Mouse (Mus musculus) cerebellum, adult (tissue): ENCODE results near the gene Cacng2.
A peak's percentile ranks its signal among the peaks of the same experiment; 100 is the strongest.
"Not testable (repeated sequence)": the region's sequence is repeated elsewhere in the genome, so short reads cannot be mapped to it uniquely, and the experiment has no call there.

Experiments used
- ATAC-seq: cut with Nextera tagmentation; 2 replicates; pipeline ENCODE4 v1.9.2; 2017; ENCODE audit warnings: mild to moderate bottlenecking, moderate library complexity, mixed read lengths; ENCODE audit not compliant: insufficient number of reproducible peaks, low FRiP score, low TSS enrichment

Cacng2 gene

DNA sequence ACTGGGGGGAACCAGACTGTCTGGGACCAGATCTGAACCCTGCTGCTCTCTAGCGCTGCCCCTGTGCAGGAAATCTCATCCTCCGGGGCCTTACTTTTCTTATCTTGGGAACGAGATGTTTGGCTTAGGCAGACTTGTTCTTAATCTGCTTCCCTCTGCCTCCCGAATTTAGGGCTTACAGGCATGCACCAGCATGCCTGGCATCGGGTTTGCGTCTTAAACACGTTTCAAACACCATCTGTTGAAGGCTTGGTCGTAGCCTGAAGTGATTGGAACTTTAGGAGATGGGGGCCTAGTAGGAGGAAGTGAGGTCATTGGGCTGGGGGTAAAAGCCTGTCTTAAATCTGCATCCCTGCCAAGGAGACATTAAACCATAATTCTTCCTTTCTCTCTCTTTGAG, 89.9 kb downstream of the Cacng2 start:
- no peak for ATAC-seq

DNA sequence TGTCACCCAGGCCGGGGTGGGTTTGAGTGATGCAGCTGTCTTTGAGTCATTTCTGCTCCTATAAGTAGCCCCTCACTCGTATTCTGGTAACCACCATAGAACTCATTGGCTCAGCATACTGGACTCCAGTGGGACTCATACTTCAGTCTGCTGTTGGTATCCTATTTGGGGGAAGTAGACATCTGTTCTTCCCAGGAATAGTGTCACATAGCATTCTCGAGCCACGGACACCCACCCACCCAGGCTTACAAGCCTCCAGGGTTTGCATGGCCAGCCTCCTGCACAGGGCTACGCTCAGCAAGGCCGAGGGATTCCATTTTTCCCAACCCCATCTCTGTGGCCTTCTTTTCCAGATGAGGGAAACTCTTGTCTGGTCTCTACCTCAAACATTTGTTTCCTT, 93.3 kb downstream of the Cacng2 start:
- no peak for ATAC-seq

DNA sequence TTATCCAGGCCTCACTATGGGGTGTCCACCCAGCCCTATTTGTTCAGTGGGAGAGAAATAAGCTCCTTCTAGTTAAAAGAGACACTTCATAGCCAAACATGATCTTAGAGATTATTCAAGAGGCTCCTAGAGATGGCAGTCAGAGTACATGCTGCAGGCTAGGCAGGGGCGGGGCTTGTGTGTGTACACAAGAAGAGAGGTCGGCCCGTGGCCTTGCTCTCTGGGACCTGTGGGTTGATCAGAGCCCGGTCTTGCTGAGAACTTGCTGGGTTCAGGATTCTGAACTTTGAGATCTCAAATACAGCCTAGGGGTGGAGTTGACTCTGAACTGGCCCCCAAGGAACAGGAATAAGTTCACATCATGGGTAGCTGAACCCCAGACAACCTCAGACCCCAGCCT, 95.6 kb downstream of the Cacng2 start:
- no peak for ATAC-seq

DNA sequence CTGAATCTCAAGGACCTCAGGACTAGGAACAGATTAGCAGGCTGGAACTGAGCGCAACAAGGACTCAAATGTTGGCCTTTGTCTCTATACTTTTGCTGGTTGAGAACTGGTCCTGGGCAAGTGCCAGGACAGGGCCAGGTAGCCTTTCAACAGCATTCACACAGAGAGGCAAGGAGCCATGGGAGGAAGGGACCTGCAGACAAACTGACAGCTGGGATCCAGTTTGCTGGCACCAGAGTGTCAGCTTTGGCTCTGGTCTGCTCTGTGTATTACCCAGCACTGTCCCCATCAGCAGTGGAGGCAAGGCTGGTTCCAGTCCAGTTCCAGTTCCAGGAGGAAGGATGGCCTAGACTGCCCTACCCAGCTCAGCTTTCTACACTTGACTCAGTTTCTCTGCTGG, 105.8 kb downstream of the Cacng2 start:
- ATAC-seq, result no peak

DNA sequence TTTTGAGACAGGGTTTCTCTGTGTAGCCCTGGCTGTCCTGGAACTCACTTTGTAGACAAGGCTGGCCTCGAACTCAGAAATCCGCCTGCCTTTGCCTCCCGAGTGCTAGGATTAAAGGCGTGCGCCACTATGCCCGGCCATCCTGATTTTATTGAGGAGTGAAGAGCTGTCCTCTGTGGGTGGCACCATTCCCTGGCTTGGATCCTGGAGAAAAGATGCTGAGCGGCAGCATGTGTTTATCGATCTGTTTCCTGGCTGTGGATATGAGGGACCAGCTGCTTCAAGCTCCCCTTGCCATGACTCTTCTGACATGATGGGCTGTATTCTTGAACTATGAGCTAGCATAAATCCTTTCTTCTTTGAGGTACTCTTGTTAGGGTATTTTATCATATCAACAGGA, 111.6 kb downstream of the Cacng2 start:
- not testable (repeated sequence) for ATAC-seq

DNA sequence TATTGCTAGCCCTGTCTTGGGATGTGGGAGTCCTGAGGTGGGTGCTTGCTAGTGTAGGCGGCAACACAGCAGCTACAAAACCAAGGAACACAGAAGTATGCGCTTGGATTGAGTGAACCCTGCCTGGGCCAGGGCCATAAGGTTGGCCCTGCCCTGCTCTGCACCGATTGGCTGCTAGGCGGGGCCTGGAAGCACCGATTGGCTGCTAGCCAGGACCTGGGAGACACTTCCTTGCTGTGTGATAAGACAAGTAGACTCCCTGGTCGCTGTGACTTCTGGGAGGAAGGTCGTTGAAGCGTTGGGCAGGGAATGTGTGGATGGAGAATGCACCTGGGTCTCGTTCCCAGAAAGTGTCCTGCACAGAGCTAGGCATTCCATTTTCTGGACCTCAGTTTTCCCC, 115.9 kb downstream of the Cacng2 start:
- peak; percentile 46; the same call in 1 of the 2 replicates for ATAC-seq

DNA sequence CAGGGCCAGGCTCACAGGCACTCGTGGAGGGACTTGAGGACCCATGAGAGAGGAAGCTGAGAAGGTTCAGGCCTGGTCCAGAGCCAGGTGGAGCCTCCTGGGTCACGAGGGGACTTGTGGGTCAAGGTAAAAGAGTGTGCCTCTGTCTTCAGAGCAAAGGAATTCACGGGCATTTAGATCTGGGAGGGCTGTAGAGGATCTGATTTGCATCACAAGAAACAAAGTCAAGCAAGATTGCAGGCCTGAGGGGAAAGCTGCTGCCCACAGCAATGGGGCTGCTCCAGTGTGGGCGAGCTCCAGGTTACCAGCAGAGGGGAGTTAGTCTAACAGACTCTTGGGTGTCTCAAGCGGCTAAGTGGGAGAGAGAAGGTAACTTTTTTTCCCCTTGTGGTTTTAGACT, 118.4 kb downstream of the Cacng2 start:
- no peak for ATAC-seq

DNA sequence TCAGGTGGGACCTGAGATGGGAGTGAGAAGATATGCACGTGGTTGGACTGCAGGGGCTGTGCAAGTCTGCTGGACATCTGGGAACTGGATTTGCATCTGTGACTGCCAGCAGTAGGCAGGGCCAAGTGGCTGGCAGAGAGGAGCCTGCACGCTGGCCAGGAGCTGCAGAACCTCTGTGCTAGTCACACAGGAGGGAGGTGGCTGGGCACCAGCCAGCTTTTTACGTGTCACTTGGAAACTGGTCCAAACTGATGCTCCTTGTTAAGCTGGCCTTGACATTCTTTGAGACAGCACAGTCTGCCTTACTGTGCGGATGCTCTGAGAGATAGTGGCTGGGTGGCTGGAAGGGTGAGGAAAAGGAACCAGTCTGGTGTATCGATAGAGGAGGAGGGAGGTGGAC, 131.3 kb downstream of the Cacng2 start:
- ATAC-seq, result no peak

DNA sequence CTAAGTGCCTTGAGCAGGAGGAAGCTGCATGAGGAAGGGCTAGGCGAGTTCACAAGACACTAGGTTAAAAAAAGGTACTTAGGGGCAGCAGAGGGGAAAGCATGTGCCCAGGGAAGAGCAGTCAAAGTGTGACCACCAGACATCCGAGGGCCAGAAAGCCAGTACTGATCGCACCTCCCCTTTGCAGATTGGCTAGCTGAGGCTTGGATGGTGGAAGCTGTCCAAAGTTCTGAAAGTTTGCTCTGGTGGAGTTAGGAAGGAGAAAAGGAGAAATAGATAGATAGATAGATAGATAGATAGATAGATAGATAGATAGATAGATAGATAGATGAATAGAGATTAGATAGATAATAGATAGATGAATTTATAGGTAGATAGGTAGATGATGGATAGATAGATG, 136.4 kb downstream of the Cacng2 start:
- no peak for ATAC-seq

DNA sequence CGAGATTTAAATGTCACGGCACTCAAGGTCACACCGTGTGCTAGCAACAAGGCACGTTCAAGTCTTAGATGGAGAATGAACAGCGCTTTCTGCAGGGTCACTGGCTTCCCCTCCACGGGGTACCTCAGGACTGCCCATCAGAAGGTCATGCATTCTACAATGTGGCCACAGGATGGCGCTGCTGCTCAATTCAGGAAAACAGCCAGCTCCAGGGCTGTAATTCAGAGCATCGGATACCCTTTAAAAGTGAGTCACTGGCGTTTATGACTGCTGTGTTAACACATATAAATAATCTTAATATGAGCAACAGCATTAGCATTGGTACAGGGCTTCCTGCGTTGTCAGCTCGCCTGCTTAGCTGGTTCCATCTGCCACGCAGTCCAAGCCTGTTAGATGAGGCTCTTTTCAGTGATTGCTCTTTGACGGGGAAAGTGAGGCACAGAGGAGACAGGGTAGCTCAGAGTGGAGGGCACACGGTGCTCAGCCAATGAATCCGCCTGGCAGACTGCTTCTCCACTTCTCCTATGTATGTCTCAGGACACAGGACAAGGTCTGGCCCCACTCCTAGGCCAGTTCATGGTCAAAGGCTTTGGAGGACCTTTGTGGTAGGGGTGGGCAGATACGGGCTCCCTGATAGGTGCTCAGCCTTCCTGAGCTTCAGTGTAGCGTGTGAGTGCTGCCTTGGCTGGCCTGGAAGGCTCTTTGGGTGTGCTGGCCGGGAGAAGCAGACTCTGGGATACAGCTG, 137.5 kb downstream of the Cacng2 start:
- ATAC-seq, result peak; percentile 65; the same call in 1 of the 2 replicates

DNA sequence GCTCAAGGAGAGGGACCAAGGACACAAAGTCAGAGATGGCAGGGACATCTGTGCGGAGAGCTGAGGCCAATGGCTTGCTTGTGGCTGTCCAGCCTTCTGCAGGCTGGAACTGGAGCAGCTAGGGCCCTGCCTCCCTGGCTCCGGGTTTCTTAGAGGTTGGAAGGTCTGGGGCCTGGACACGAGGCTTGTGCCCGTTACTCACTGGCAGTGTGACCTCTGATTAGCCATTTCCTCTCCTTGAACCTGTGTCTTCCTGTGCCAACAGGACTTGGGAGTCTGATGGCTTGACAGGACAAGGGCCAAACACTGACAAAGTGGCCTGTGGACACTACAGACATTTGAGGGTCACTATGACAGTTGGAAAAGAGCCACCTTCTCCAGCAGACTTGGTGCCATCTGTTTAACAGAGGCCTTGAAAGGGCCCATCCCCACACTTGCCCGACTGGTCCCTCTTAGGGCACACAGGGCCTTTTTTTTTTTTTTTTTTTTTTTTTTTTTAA, 138.6 kb downstream of the Cacng2 start:
- ATAC-seq, result no peak

DNA sequence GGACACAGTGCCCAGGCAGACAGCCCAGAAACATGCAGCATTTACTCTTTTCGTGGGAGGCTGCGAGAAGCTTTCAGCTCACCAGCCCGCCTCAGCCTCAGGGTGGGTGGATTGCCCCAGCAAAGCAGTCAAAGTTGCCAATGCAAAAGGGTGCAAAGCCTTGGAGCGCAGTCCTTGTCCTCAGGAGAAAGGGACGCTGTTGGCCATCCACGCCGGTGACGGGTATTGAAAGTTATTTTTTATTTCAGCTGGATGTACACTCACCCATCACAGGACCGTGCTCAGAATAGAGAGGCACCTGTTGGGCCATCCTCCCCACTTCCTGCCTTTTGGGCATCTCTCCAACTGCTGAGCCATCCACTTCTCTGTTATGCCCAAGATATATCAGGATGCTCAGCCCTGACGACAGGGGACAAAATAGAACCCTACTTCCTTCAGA, 140.4 kb downstream of the Cacng2 start:
- no peak for ATAC-seq

DNA sequence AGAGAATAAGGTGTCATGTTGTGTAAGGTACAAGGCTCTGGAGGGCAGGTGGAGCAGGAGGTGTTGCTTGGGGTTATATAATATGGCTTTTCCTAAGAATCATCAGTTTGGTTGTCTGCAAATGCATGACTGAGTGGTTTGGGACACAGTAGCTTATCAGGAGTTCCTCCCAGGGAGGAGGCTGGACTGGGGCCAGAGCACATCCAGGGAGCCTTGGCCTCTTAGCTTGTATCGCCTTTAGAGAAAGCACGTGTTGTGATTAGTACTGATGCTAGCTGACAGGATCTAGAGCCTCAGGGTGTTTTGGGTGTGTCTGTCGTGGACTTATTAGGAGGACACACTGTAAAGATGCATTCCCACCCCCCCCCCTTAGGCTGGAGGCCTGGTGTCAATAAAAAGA, 142.2 kb downstream of the Cacng2 start:
- no peak for ATAC-seq

DNA sequence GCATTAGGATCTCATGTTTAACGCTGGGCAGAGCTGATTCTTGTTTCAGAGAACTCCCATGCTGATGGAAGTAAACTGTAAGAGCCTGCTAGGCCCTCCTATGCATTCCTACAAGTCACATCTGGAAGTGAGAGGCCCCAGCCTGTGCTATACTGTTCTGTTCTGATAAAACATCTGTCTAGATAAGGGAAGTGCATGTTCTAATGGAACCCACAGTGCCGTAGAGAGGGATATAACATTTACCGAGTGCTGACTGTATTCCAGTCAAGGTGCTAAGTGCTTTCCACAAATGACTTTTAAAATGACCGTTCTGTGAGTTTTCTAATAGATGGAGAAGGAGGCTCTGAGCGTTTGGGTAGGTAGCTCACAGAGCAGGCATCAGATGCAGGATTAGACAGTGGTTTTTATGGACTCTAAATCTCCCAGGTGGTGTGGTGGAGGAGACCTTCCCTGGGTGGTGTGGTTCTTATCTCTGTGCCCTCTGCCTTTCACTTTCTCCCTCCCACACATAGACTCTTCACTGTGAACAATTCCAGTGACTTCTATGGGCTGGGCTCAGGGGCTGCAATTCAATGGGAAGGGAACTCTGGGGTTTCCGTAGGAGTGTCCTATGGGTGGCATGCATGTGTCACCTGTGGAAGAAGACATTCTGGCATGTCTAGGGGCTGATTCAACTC, 145.5 kb downstream of the Cacng2 start:
- ATAC-seq, result no peak

DNA sequence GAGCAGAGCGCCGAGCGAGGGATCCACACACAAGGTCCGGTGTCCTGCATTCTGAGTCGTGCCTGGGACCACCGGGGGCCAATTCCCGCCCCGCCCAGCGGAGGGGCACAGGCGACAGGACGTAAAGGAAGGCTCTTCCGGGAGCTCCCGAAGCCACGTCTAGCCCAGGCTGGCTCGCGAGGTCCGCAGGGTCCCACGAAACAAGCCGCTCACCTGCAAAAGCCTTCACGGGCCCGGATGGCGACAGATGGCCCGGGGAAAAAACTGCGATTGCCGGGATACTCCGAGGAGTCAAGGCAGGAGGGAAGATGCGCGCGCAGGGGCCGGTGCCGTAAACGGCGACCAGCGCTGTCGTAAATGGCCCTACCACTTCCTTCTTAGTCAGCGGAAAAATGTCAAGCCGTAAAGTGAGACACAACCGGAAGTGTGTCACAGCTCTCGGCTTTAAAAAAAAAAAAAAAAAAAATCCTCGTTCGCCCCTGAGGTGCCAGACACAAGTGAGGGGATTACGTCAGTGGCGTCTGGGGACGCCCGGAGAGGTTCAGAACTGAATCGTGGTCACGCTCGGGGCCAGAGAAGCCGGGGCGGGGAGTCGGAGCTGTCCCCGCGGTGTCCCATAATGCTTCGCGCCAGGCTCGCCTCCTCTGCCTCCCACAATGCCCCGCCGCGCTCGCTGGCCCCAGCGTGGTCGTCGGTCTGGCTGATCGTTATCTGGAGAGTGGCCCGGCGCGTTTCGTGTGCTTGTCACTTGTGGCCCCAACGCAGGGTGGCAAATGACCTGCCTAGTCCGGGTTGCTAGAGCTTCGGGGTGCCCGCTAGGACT, 149.1 kb downstream of the Cacng2 start, which contains the start of gene Eif3d:
Eif3d (minus strand) TSS at position 344 of the 823 bp plus-strand sequence.
- peak; percentile 87 for ATAC-seq

DNA sequence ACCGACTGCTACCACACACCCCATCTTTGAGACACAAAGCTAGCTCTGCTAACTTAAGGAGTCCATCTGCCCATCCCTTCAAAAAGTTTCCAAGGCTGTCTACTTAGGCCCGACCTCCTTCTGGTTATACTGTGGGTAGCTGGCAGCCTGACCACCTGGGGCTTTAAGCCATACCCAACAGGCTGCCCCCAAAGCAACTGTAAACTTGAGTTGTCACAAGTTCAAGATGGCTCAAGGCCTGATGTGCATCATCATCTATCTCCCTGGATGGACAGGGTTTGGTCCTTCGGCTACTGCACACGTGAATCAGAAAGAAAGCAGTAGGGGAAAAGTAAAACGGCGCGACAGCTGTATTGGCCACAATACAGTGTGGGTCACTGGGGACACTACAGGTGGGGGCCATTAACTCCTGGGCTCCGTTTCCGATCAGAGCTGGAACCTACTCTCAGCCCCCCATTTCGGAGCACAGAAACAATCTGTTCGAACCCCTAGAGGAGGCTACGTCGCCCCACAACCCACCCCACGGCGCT, 149.8 kb downstream of the Cacng2 start:
- ATAC-seq, result no peak

DNA sequence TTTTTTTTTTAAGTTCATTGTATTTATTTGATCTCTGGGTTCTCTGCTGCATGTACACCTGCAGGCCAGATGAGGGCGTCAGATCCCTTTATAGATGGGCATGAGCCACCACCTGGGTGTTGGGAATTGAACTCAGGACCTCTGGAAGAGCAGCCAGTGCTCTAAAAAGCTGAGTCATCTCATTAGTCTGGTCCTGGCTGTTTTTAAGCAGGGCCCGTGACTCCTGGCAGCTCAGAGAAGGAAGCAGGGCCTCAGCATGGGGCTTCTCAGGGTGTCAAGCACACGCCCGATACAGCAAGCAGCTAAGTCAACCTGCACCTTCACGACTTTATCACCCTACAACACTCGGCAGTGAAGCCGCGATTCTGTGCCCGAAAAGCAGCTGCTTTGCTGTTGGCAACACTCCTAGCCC, 154.7 kb downstream of the Cacng2 start:
- no peak for ATAC-seq

DNA sequence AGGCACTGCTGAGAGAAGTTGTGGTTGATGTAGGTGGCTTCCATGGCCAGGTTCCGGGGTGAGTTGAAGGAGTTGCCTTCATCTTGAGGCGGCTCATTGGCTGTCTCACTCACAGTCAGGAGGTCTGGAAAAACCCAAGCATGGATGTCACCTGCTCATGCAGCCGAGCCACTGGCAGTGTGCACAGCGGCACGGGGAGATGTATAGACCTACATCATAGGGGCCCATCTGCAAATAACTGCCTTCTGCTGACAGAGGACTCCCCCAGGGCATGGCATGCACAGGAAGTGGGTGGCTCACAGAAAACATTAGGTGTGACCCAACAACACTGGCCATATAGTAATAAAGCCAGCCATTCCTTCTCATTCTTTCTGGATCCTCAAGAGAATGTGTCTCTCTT, 157.4 kb downstream of the Cacng2 start:
- no peak for ATAC-seq

DNA sequence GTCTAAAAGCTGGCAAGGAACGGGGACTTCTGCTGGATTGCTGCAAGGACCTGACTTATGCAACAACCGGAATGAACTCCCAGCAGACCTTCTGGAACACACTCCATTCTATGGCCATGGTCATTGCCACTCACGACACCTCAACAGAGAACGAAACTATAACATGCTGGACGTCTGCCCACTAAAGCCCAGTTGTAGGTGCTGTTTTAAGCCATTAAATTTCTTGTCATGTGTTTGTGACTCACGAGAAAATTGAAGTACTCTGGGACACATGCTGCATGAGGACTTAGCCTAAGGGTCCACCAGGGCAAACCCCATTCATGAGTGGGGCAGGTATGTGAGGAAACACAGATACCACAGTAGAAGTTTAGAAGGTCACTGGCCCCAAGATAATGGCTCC, 159.1 kb downstream of the Cacng2 start:
- ATAC-seq, result no peak

DNA sequence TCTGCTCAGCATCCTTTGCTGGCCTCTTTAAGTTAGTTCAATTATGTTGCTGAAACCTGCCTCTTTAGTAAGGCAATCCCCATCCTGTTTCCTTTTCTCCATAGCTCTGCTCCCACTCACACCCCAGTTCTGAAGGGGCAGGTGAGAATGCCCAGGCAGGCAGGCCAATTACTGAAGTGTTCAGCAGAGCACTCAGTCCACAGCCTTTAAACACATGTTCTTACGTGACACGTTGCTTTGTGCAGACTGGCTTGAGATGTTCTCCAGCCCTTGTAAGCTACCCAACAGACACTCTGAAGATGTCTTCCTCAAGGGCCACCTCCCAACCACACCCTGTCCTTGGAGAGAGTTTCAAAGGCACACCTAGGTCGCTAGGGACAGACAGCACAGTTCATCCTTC, 161.8 kb downstream of the Cacng2 start:
- ATAC-seq, result no peak

DNA sequence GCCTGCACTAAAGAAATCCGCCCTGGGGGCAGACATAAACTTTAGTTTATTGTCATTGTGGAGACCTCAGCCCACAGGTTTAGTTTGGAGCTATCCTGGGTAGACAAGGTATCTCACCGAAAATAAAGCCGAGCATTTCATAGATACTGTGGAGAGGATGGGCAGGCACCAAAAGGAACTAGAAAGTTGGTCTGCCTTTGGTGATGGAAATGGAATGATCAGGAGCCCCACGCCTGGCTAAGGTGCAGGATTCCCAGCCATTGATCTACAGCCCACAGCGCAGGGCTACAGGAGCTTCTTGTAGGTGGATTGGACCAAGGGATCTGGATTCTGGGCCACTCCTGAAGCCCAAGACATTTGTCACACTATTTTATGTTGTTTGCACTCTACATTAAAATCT, 162.2 kb downstream of the Cacng2 start:
- no peak for ATAC-seq
